Mouse (Mus musculus) layer of hippocampus, adult 2 months (tissue): ENCODE data around the gene Sult1d1. TPM values are rescaled to one million over a fixed set of nuclear protein-coding genes. Genes with fewer than 3 reads are reported as not detected.

Source experiments
- DNase-seq, 2 experiments: peaks; one replicate each; pipeline ENCODE4 v3.0.0; 2022; ENCODE audit warnings: low spot score in 2 of 2
- H3K27ac ChIP-seq: fragments of 200-600 bp; 2 replicates; pipeline ENCODE4 v1.8.1; 2022
- H3K4me3 ChIP-seq: fragments of 200-600 bp; 2 replicates; pipeline ENCODE4 v1.8.1; 2022; ENCODE audit warnings: mild to moderate bottlenecking
- CTCF ChIP-seq: fragments of 200-600 bp; conservative IDR thresholded peaks from 2 replicates; pipeline ENCODE4 v1.8.1; 2022; ENCODE audit warnings: antibody characterized with exemption, mild to moderate bottlenecking, moderate library complexity
- long read RNA-seq, 2 experiments: library from polyadenylated mRNA; stranded (forward); transcript quantifications; one replicate each; pipeline ENCODE4 v2.0.0; 2021; ENCODE audit warnings: borderline mapping rate in 2 of 2
- total RNA-seq, 2 experiments: library from RNA; stranded (reverse); gene quantifications; 2 replicates each; pipeline ENCODE4 v1.2.3; 2021

The Sult1d1 gene
- total RNA-seq = not detected
- long read RNA-seq, experiment 1 = 0 reads
- long read RNA-seq, experiment 2 = 0 reads

DNA sequence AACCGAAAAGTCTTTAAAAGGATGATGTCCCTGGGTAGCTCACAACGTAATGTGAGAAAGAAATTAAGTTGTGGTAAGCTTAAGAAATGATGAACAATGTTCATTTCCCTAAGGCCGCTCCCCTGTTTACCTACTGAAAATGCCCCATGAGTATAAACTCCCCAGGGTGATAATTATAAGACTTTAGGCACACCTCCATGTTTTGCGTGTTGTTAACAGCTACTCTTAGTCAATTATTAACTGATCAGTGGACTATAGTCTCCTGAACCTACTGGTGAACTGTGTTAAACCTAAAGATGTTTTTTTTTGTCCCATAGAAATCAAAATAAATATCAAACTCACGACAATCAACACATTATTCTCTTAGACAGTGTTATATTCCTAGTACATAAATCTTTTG is at the start of gene Sult1d1:
TSS of gene Sult1d1 (minus strand) at position 183 of the 400 bp plus-strand sequence.
- DNase-seq = no peak
- Histone ChIP-seq H3K4me3 (no peak within 1 kb of the TSS), H3K27ac (no peak within 1 kb of the TSS)
- TF ChIP-seq CTCF = no peak

DNA sequence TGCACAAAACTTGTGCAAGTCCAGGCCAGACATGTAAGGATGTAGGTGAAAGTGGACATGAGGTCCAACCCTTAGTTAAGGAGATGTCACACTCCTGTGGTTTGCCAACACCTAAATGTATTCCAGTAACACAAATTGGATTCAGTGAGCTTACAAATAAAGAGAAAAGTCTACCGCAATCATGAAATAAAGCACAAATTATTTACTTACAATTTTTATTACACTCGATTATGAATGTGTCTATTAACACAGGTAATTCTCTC is 46.2 kb upstream of the Sult1d1 start:
- TF ChIP-seq CTCF = no peak
- Histone ChIP-seq H3K27ac (no peak overlapping the region), H3K4me3 (no peak overlapping the region)
- DNase-seq = no peak

DNA sequence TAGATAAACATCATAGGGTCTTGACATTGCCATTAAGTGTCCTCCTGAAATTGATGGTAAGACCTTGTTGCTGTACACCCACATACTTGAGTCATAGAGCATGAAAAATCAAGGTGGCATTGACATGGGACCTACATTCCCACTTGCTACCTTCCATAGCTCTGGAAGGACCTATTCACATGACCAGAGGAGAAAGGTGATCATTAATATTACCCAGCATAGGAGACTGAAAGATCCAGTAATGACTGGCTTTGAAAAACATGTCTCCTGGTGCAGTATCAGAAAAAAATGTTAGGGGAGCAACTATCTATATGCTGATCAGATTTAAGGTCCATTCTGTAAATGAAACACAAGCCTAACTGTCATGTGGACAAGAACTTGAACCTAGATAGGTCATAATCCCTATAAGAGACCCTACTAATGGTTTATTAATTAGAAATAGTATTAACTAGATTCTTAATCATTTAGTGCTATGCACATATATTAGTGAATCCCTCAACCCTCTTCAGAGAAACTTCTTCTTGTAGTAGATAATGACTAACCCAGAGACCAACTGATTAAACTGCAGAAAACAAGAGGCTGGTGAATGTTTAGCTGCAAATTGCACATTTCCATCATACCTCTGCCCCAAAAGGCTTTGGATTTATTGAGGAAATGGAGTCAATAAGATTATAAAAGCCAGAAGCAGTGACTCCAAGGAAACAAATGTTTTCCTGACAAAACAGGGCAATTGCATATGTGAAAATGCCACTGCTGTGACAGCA is 45.7 kb upstream of the Sult1d1 start:
- Histone ChIP-seq H3K4me3 (no peak overlapping the region), H3K27ac (no peak overlapping the region)
- DNase-seq = no peak
- TF ChIP-seq CTCF = no peak

DNA sequence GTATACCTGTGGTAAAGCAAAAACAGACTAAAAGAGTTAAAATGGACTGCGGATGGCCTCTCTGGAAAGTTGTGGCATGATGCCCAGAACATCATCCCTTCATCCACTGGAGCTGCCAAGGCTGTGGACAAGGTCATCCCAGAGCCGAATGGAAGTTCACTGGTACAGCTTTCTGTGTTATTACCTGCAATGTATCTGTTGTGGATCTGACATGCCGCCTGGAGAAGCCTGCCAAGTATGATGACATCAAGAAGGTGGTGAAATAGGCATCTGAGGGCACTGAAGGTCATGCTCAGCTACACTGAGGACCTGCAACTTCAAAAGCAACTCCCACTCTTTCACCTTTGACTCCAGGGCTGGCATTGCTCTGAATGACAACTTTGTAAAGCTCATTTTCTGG is 32.2 kb upstream of the Sult1d1 start:
- no peak for TF ChIP-seq CTCF
- no peak for DNase-seq
- no peak overlapping the region for H3K4me3 ChIP-seq
- H3K27ac ChIP-seq = no peak overlapping the region

DNA sequence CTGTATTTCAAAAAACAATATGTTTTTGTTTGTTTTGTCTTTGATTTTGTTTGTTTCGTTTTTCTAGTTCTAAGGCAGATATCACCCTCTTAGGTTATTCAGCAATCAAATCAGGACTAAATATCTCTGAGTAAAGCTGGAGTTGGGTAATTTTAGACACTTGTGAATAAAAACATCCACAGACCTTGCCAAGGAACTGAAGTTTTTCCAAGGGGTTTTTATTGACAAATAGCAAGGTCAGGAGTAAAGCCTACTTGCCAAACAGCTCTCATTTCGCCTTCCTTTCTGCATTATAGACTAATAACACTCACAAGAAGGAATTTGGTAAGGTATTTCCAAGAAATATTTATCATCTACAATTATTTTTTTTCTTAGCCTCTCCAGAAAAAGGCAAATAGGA is 29.1 kb upstream of the Sult1d1 start:
- DNase-seq = no peak
- no peak overlapping the region for H3K27ac ChIP-seq
- no peak overlapping the region for H3K4me3 ChIP-seq
- TF ChIP-seq CTCF = no peak

DNA sequence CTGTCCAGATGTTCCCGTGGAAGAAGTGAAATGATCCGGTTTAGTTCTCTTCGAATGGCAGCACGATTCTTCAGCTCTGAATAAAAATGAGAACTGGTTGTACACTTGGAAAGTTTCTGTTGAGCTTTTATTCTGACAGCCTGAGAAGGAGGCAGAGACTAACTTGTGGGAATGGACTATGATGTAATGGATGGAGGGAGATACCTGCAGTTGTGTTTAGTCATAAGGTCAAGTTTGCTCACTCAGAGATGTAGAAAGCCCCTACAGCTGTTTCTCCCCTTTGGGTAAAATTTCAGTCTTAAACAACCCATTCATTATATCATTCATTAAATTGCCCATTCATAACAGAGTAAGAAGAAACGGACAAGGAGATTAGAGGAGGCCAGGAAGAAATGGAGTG is 22.7 kb upstream of the Sult1d1 start, which contains the start of gene Sult1e1:
TSS of gene Sult1e1 (minus strand) at position 101 of the 400 bp plus-strand sequence.
- DNase-seq = no peak
- Histone ChIP-seq H3K4me3 (no peak within 1 kb of the TSS), H3K27ac (no peak within 1 kb of the TSS)
- no peak for TF ChIP-seq CTCF

DNA sequence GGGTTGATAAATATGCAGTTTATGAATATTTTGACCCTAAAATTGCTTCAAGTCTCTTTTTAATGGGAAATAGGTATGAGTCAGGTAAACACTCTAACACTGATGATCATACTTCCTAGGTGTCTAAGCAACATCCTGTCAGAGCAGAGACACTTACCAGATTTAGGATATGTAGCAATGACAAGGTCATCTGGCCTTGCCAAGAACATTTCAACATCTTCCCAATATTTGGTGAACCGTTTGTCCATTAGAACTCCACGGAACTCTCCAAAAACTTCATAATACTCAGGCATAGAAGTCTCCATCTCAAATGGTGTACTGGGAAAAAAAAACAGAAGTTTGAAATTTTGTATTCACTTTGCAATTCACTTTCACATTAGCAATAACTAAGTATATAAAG is 21.1 kb upstream of the Sult1d1 start:
- TF ChIP-seq CTCF = no peak
- no peak for DNase-seq
- H3K4me3 ChIP-seq = no peak overlapping the region
- no peak overlapping the region for H3K27ac ChIP-seq

DNA sequence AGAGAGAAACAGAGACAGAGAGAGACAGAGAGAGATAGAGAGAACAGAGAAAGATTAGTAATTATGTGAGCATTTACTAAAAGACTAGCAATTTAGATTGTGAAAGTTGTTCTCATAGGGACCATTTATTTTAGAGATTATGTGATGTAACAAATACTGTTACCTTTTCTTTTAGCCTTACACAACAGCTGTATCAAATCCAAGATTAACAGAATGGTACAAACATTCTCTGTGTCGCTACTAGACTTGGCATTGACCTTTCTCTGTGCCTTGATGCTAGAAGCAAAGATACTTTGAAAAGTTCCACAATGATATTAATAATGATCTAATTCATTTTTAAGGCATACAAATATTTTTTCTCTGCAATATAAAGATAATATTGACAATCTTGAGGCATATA is 11.6 kb upstream of the Sult1d1 start:
- no peak for TF ChIP-seq CTCF
- no peak for DNase-seq
- no peak overlapping the region for H3K4me3 ChIP-seq
- no peak overlapping the region for H3K27ac ChIP-seq

DNA sequence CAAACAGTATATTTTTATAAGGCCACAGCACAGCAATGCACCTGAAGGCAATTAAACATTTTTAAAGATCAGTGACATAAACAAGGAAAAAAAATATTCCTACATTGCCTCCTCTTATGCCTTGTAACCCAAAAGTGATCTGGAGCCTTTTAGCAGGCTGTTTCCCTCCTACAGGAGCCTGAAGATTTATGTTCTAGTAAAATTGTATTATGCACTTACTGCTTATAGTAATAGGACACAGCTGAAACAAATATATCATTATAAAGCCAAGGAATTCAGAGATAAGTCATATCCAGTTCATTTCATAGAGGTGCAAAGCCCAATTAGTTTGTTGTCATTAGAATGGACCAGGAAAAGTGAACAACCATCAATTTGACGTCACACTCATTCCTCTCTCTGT is 5.3 kb upstream of the Sult1d1 start:
- H3K4me3 ChIP-seq = no peak overlapping the region
- no peak for TF ChIP-seq CTCF
- H3K27ac ChIP-seq = no peak overlapping the region
- no peak for DNase-seq

DNA sequence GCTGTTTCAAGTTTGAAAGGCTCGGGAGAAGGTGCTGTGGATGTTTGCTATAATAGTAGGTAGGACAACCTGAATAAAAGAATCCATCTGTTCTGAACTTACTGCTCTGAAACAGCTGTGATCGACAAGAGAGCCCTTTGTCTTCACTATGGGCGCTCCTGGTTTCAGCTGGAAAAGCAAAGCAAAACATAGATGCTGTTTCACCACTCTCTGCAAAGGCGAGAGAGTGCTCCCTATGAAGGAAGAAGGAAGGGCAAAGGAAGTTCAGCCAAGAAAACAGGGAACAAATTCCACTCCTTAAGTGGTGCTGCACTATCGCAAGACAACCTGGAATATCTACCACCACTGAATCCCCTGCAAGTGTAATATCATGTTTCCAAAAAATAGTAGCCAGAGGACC is 4.7 kb upstream of the Sult1d1 start:
- no peak for TF ChIP-seq CTCF
- no peak overlapping the region for H3K4me3 ChIP-seq

DNA sequence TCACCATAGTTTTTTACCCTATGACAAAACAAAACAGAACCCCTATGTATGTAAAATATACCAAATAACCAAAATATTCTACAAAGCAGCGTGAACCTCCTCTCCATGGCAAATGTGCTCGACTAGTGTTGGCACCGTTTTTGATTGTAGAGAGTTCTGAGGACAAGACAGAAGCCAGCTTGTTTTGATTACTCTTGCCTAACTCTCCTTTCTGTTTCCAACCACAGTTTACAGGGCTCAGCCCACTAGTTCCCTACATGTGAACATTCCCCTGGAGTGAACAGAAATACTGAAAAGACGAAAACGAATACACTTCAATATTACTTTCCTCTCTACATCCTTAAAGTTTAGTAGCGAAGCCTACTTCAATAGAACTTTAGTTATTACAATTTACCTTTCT is 4.0 kb upstream of the Sult1d1 start:
- H3K4me3 ChIP-seq = no peak overlapping the region
- no peak for TF ChIP-seq CTCF
- no peak for DNase-seq
- no peak overlapping the region for H3K27ac ChIP-seq

More for the DNA sequence above, 4.7 kb upstream of the Sult1d1 start:
- no peak overlapping the region for H3K27ac ChIP-seq
- no peak for DNase-seq

DNA sequence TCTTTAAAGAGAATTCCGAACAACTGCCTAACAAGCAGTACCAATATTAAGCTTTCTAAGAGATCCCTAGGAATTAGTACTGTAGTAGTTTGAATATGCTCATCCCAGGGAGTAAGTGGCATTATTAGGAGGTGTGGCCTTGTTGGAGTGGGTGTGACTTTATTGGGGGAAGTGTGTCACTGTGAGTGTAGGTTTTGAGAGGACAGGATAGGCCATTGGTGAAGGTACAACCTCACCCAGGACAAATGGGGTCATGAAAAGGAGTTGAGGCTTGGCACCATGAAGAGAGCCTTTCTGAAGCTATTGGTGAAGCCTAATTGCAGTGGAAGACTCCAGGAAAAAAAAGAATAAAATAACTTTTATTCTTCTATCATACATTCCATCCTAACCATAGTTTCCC is 1.5 kb downstream of the Sult1d1 start:
- Histone ChIP-seq H3K27ac (no peak overlapping the region), H3K4me3 (no peak overlapping the region)
- no peak for TF ChIP-seq CTCF
- no peak for DNase-seq

DNA sequence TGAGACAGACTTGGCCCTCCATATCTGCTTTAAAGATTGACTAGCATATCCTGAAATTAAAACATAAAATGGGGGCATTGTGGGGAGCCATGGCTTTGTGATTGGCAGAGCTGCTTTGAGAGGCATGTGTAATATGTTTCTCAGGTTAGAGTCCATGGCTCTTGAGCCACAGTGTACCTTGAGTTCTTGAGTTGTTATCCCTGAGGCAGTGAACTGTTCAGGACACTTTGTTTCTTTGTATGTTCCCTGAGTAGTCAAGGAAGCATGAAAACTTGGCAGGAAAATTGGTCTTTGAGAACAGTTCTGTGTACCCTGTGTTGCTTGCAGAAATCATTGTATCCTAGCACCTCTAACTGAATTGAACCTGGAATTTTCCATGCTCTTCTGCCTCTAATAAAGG is 5.9 kb downstream of the Sult1d1 start:
- DNase-seq = no peak
- H3K27ac ChIP-seq = no peak overlapping the region
- no peak overlapping the region for H3K4me3 ChIP-seq
- TF ChIP-seq CTCF = no peak

DNA sequence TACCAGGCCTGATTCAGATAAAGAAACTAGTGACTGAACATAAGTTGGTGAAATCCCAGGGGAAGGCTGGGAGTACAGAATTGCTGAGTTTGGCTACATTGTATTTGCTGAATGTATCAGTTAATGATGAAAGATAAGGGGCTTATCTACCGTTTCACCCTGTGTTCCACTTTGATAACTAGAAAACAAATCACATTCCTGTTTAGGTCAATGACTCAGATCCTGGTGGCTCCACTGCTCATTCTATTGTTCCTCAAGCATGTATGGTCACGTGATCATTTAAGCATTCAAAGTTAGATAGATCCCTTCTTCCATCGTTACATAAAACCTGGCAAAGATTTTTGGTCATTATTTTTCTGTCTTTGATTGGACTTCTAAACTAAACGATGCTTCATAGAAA is 6.3 kb downstream of the Sult1d1 start:
- H3K4me3 ChIP-seq = no peak overlapping the region
- DNase-seq = no peak
- no peak overlapping the region for H3K27ac ChIP-seq
- no peak for TF ChIP-seq CTCF

DNA sequence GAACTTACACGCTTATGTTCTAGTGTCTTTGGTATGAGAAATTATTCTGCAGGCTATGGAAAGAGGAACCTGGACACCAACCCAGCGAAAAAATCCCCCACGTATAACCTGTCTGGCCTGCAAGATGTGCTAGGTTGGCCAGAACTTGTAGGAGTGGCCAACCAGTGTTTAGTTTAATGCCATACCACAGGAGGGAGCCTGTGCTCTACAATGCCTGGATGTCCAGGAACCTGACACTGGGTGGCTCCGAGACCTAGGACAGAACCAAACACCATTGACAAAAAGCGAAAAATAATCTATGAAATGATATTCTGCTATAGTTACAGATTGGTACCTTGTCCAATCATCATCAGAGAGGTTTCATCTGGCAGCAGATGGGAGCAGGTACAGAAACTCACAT is 8.7 kb downstream of the Sult1d1 start:
- DNase-seq = no peak
- no peak overlapping the region for H3K27ac ChIP-seq
- no peak for TF ChIP-seq CTCF
- H3K4me3 ChIP-seq = no peak overlapping the region
